Mouse (Mus musculus) ovary, adult 18-20 months (tissue): Measurements from ENCODE around the gene Sdk1.

Experiments
- DNase-seq: peaks from one replicate; pipeline ENCODE4 v3.0.0; 2022; ENCODE audit warnings: low spot score, mixed read lengths

The Sdk1 gene

DNA sequence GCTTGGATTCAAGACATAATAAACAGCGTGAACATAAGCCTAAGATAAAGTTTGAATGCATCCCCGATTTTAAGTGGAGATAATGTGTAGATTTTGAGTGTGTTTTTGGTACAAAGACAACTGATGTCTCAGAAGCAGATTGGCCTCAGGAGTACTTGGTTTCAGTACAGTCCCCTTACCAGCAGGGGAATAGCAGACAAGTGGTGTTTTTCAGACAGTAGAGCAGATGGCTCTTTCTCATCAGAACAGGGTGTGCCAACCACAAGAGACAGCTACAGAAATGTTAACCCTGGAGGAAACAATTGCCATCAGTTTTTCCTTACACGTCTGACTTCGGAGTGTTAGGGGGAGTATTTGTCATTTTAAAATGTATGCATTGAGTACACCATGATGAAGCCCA is 83.6 kb downstream of the Sdk1 start:
- DNase-seq: no peak

DNA sequence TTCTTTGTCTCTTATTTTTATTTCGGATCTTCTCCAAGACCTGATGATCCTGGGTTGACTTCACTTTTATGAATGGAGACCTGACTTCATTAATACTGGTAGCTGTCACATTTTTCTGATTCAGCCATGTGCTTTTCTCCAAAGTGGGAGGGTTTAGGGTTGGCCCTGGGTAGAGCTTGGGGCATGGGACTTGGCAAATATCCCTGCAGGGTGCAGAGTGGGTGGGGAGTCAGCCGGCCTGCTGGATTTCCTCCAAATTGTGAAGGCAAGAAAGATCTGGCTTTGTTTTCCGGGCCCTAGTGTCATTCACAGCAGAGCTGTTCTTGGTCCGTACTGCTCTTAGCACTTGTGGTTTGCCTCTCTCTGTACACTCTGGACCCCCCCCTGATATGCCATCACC is 103.1 kb downstream of the Sdk1 start:
- peak; percentile 15 for DNase-seq

DNA sequence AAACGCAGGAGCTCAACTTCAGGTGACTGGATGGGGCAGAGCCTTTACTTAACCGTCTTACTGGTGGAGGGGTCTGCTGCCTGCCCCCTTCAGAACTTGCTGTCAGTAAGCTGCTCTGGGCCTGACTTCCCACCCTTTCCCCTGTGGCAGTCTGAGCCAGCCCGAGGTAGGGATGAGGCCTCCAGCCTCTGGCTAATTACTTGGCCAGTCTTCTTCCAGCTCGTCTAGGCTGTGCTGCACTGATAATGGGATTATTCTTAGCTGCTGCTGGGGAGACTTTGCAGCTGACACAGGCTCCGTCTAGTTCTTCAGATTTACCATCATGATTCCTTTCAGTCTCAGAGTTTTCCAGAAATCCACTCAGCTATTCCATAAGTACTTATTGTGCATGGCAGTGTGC is 104.2 kb downstream of the Sdk1 start:
- DNase-seq: no peak

DNA sequence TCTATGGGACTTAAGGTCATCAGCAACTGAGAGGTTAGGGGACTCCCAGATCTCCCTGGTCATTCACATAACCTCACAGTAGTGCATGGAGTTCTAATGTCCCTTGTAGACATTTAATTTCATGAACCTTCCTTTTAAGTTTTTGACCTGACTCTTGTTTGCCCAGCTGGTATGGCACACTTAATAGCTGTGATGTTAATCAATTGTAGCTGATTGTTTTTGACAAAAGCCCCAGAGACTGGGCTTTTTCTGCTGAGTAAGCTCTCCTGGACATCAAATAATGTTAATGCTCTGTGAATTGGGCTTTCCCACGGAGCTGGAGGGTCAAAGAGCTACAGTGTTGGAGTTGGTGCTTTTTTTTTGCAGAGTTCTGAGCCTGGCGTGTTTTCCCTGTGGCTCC is 121.4 kb downstream of the Sdk1 start:
- no peak for DNase-seq

DNA sequence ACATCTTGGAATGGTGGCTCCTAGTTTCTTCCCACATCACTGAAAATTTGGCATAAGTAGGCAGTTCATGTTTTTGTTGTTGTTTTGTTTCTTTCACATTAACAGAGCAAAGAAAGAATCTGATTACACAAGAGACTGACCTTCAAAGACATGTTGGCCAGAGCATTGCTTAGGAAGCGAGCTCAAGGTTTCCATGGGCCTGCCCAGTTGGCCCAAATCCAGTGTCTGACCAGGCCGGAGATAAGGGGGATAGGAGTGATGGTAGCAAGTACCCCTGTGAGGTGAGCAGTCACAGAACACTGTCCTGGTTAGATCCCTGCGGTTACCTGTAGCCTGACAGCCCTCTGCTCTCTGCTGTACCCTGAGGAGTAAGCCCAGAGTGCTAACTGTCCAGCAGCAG is 122.7 kb downstream of the Sdk1 start:
- peak; percentile 64 for DNase-seq

DNA sequence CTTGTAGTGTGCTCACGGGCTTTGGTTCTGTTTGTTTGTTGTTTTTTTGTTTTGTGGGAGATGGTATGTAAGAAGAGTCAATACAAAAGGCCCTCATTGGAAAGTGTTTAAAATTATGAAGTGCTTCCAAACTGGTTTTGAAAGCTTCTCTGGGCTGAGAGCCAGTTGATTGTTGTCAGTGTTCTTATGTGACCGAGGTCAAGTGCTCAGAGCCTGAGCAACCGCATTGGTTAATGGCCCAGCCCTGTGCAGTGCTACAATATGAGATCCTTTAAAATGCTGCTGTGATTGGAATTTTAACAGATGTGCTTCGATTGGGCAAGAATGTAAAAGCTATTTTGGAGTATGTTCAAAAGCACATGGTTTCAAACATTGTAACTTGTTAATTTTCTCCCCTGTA is 127.3 kb downstream of the Sdk1 start:
- DNase-seq: peak; percentile 45

DNA sequence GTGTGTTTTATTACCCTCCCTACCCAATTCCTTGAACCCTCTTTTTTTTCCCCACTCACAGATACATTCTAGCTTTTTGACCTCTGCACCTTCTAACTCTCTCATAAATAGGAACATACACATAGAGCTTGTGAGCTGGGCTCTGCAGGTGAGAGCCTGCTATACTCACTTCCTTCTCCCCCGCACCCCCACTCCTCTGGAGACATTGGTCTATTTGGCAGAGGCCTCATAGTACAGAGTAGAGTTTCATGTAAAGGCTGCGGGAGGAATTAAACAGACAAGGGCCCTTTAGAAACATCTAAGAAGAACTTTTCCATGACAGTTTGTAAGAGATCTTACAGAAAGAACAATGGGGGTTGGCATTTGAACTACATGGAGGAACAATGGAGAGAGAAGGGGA is 133.5 kb downstream of the Sdk1 start:
- DNase-seq: no peak

DNA sequence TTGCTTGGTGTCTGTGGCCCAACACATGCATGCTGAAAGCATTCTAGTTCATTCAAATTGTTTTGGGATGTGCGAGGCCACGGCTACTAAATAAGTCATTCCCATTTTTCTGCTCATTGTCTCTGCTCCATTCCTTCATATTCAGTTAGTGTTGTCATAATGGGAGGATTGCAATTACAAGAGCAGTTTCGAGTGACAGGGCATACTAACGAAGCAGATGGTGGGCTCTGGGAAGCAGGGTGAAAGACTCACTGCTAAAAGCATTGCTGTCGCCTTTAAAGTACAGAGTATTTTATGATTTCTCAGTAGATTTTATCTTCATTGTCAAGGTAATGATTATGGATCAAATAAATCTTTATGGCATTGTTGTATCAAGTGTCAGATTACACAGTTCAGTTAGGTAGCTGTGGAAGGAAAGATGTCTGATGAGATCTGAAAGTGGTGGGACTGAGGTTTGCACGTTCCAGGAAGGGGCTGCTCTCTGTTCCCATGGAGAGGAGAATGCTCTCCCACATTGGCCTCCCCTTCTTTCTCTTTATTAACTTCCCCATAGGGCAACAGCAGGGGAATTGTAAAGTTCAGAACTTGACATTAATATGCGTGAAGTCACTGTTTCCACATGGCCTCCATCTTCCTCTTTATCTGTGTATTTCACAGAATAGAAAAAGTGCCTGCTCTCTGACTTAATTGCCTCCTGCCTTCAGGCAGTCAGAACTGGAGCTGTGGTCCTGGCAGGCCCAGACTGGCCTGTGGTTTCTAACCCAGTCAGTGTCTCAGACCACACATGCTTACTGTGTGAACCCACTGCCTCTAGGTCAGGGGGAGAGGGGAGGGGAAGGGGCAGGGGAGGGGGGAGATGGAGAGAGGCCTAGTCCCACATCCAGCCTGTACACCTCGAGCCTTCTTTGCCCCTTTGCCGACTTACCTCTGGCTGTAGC is 138.8 kb downstream of the Sdk1 start:
- DNase-seq: no peak

DNA sequence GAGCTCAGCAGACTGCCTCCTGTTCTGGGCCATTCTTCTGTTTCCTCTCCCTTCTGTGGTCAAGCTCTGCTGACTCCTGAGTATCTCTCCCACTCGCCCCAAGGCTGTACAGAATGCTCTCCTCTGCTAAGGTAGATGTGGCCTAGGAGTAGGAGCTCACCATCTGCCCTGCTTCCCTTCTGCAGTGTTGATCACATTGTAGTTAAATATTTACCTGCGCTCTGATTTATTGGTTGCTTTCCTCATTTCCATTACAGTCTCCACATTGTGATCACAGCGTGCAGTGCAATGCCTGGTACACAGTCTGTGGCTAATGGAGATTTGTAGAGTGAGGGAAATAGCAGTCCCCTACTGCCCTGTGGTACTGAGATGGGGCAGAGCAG is 139.5 kb downstream of the Sdk1 start:
- no peak for DNase-seq

DNA sequence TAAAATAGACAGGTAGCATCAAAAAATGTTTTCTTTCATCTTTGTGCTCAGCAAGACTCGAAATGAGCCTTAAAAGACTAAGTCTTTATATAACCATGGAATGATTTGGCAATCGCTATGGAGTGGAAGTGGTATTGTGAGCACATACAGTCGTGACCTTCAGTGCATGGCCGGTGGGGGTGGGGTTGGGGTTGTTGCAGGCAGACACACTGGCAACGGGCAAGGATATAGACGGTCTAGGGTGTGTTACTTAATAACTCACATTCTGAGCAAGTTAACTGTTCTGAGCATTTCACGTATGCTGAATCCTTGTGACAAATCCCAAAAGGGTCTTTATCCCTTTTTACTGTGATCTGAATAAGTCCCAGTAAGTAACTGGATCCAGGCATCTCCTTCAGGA is 140.3 kb downstream of the Sdk1 start:
- no peak for DNase-seq

DNA sequence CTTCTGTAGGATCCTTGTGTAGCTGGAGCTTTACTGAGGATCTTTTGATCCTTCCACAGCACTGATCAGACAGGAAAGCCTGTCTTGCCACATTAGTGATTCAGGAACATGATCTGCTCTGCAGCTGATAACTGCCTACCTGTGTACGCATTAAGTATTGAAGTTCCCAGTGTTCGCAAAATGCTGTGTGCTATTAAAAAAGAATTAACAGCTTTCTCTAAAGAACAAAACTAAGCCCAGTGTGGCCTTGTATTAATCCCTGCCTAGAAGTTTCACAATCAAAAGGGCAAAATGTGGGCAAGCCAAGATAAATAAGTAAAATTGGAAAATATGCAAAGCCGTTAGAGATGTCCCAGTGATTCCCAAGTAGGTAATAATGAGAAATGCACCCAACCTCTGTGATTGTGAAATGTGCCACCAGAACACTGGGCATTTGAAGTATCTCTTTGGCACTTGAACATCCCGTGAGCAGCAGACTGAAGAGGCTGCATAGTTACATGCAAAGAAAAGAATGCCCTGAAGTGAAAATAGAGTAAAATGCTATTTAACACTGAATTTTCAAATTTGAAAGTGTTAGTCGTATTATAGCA is 141.1 kb downstream of the Sdk1 start:
- no peak for DNase-seq

DNA sequence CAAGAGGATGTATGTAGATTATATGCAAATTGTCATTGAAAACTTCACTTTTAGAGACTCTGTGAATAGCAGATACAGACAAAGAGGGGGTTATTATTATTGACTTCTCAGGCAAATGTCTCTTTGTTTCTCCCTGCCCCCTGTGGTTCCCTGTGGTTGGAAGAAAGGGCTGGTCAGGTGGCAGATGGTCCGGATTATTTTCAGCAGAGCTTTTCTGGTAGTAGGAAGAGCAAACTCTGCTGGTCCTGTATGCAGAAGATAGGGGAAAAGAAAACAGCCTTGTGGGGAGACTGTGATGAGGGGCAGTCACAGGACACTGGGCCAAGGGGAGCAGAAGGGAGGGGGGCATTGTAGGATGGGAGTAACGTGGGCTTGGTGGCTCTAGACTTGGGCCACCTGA is 147.2 kb downstream of the Sdk1 start:
- DNase-seq: no peak

DNA sequence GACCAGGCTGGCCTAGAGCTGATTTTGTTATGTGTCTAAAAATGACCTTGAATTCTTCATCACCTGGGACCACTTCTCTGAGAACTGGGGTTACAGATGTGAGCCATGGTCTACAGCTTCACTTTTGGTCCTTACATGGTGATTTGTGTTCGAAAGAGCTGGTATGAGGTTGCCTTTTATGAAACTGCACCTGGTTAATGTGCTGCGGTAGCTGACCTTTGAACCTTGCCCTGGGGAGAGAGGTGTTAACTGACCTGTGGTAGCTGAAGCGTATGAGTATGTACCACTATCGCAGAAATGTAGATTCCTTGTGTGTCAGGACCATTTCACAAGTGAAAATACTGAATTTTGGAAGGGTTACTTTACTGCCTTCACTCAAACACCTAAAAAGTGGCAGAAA is 149.3 kb downstream of the Sdk1 start:
- DNase-seq: no peak

DNA sequence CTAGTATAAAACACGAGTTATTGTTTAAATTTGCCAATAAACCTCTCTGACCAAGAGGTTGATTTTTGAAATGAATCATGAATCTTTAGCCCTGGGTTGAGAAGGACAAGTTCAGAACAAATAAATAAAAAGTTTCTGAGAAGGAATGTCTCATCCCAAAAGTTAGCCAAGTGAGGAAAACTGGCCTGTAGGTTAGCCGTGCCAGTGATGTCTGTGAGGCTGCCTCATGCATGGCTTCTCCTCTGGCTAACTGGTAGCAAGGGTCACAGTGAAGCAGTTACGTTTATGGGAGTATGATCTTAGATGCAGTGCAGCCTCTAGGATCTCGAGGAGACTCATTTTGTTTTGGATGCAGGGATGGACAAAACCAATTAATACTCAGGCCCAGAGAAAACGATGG is 149.9 kb downstream of the Sdk1 start:
- DNase-seq: no peak

DNA sequence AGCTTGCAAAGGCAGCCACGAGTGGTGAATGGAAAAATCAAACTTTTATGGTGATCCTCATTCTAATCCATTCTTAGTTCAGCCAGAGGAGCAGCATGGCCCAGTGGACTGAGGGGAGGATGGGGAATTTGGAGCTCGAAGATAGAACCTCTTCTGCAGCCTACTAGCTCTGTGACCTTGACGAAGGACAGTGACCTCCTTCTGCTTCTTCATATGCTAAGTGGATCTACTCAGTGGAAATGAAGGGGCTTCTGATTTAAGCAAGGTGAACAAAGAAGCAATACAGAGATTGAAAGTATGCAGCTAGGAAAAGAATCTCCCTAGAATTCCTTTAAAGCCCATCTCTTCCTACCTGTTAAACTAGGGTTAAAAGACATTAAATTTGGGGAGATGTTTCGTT is 152.6 kb downstream of the Sdk1 start:
- no peak for DNase-seq

DNA sequence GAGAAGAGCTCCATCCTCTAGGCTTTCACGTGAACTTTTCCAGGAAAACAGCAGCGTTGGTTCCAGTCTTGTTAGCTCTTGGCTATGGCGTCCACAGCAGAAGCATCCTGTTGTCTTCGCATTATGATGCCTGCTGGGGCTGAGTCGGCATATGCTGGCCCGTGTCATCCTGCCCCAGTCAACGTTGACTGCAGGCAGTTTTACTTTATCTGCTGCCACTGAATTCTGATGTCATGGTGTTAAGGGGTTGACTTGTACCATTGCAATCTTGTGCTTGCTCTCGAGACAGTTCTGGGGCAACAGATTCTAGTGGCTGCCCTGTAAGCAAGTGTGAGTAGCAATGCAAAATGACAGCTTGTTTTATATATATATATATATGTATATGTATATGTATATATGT is 153.3 kb downstream of the Sdk1 start:
- DNase-seq: no peak

DNA sequence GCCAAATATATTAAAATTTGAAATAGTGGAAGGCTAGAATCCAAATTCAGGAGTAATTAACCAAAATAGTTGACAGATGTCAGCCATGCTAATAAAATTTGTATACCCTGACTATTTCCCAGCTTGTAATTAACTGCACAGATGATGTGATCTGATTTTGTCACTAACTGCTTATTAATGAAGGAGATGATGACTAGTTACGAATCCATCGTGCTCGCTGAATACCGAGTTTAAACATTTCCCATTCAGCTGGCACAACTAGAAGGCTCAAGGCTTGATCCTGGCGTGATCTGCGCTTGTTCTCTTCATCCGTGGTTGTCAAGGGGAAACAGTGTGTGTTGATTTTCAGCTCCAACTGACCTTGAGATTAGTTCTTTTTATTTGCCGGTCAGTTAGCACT is 162.5 kb downstream of the Sdk1 start:
- DNase-seq: no peak

DNA sequence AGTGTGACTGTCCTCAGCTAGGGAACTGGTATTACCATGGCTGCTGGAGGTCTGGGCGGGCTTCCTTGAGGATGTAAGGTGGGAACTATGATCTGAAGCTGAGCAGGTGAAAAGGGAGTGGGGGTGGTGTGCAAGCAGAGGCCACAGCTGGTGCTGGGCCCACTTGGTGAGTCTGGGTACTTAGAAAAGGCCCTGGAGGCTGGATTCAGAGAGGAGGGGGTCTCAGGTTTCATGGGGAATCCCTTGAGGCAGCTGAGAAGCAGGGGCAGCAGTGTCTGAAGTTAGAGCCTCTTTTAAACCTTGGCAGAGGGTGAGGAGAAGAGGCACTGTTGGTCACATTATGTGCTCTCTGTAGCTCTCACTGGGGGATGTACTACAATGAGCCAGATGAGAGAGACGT is 163.4 kb downstream of the Sdk1 start:
- no peak for DNase-seq

DNA sequence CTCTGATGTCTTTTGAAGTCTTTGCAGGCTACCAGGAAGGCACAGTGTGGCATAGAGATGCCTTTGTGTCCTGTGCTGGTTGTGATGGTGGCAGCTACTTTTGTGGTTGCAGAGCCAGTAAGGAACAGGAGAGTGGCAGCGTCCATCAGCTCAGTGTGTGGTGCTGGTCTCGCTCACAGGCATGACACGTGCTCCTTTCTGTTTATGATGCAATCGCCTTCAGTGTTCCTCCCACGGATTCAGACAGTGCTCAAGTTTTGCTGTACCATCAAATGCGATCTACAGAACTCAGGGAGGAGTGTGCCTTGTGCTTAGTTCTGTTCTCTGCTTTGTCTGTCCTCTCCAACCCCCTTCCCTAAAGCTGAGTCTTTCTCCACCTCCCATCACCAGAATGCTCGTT is 165.6 kb downstream of the Sdk1 start:
- DNase-seq: no peak

DNA sequence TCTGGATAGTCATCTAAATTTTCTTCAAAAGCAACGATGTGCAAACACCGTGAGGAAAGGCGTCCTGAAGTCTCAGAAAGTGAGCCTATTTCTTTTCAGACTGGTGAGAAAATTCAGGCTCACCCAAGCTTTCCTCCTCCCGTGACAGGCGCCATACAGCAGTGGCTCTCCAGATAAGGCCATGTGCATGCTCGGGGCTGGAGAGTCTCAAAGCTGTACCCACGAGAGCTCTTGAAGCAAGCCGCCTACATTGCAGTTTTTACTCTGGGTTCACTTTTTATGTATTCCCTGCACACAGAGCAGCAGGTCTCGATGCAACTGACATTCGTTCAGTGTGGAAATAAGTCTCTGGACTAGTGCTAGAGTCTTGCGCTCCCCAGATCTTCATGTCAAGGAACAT is 171.7 kb downstream of the Sdk1 start:
- DNase-seq: no peak

DNA sequence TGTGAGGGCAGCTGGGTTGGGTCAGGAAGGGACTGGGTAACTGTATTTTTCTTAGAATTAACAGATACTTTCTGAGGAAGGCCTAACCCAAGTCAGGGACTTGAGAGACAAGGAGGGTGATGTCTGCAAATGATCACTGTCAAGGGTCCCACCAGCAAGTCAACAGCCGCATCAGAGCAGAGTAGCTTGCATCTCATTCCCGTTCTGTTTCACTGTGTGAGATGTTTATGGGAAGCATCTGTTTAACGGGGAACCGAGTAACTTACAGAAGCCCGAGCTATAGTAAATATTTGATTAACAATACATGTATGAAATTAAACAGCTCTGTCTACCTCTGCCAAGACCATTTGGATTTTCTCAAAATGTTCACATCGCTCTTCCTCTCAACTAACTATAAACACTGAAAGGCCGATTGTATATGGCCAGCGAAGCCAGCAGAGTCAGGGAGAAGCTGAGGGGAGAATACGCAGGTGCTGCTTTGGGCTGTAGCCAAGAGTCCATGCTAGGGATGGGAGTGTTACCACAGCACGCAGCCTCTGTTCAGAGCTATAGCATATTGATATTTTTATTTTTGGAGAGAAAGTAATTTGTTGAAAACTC is 174.5 kb downstream of the Sdk1 start:
- DNase-seq: no peak

DNA sequence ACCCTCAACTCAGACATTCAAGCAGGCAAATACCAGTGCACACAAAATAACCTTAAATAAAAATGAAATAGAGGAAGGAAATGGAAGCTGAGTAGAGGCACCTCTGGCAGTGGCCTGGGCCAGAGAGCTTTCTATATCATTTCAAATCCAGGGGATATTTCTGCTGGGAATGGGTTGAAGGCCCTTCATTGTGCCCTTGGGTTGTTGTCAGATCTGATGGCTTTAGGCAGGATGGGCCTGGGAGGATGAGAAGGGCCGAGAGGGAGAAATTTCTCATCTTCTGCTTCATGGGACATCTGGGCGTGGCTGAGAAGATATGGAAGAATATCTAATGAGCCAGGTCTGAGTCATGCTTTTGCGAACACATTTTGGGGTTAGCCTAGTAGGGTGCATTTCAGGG is 186.8 kb downstream of the Sdk1 start:
- DNase-seq: no peak

DNA sequence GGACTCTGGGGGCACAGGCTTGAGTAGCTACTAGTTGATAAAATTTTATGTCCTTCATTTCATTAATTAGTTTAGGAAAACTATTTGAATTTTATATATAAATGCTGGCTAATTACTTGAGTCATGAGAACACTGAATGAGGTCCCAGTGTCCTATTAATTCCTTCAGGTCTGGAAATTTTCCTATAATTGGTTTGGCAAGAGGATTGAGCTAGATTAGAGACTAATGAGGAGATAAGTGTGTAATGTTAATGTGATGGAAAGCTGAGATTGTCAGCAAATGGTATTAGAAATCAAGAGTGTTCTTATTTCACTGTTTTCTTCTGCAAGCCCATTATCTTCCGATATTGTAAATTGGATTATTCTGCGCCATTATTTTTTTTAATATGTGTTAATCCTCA is 192.0 kb downstream of the Sdk1 start:
- DNase-seq: no peak

DNA sequence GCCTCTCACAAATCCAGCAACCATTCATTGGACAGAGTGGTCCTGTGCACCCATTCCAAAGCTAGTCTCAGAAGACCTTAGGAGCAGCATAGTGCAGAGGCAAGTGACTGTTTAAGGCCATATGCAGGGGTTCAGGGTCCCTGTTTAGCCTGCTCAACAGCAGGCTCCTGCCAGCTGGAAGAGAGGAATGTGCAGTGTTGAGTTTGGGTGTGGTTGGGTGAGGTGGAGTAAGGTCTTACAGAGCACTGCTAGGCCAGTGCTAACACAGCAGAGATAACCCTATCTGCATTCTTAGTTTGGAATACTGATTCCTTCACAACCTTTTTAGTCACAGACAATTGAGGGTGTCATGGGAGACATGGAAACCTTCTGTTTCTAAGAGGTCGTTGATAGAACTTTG is 206.0 kb downstream of the Sdk1 start:
- no peak for DNase-seq
